Mouse (Mus musculus): ENCODE data around the gene Gm44511.
"Not testable (repeated sequence)": the region's sequence is repeated elsewhere in the genome, so short reads cannot be mapped to it uniquely, and the experiment has no call there.

The Gm44511 gene

GRCm38 (mm10) chr6:128760416-128761143 is 65.5 kb downstream of the Gm44511 start:
- peak; percentile 82 for DNase-seq (ENCODE audit: inconsistent ontology term)

- DNase-seq (ENCODE audit: inconsistent ontology term) = peak; percentile 88
Measured at GRCm38 (mm10) chr6:128760016-128760415, 66.1 kb downstream of the Gm44511 start.

GRCm38 (mm10) chr6:128759221-128759950 is 66.7 kb downstream of the Gm44511 start:
- DNase-seq (ENCODE audit: inconsistent ontology term) = no peak

GRCm38 (mm10) chr6:128755402-128755763 is 70.7 kb downstream of the Gm44511 start:
- DNase-seq (ENCODE audit: inconsistent ontology term) = not testable (repeated sequence)

GRCm38 (mm10) chr6:128754748-128755401 is 71.2 kb downstream of the Gm44511 start:
- DNase-seq (ENCODE audit: inconsistent ontology term) = not testable (repeated sequence)

- DNase-seq (ENCODE audit: inconsistent ontology term) = not testable (repeated sequence)
Measured at GRCm38 (mm10) chr6:128754265-128754664, 71.8 kb downstream of the Gm44511 start.

GRCm38 (mm10) chr6:128753610-128754224 is 72.4 kb downstream of the Gm44511 start:
- DNase-seq (ENCODE audit: inconsistent ontology term) = peak; percentile 35

- not testable (repeated sequence) for DNase-seq (ENCODE audit: inconsistent ontology term)
Measured at GRCm38 (mm10) chr6:128747006-128747405, 79.1 kb downstream of the Gm44511 start.

GRCm38 (mm10) chr6:128737445-128737844 is 88.7 kb downstream of the Gm44511 start:
- no peak for DNase-seq (ENCODE audit: inconsistent ontology term)

GRCm38 (mm10) chr6:128736100-128736499 is 90.0 kb downstream of the Gm44511 start:
- DNase-seq (ENCODE audit: inconsistent ontology term) = no peak

- no peak for DNase-seq (ENCODE audit: inconsistent ontology term)
Measured at GRCm38 (mm10) chr6:128734896-128735295, 91.2 kb downstream of the Gm44511 start.

GRCm38 (mm10) chr6:128733908-128734679 is 92.0 kb downstream of the Gm44511 start:
- DNase-seq (ENCODE audit: inconsistent ontology term) = no peak

- no peak for DNase-seq (ENCODE audit: inconsistent ontology term)
Measured at GRCm38 (mm10) chr6:128732032-128732431, 94.1 kb downstream of the Gm44511 start.
